Mouse (Mus musculus) midbrain, embryonic 11.5 days (tissue): Measurements from ENCODE around the gene Arhgef33. TPM values are rescaled to one million over a fixed set of nuclear protein-coding genes. Genes with fewer than 3 reads are reported as not detected.
"Not testable (repeated sequence)": the region's sequence is repeated elsewhere in the genome, so short reads cannot be mapped to it uniquely, and the experiment has no call there.

Source experiments
- ATAC-seq: fragments of 200-750 bp; cut with Nextera tagmentation; 2 replicates; pipeline ENCODE4 v1.8.0; 2017; ENCODE audit warnings: moderate TSS enrichment, moderate library complexity; ENCODE audit not compliant: low FRiP score
- DNase-seq: peaks from one replicate; pipeline ENCODE4 v3.0.0; 2015; ENCODE audit warnings: low spot score; ENCODE audit errors: missing footprints
- H3K27ac ChIP-seq: fragments of 300-500 bp; sonication (generic); 2 replicates; pipeline ENCODE4 v1.5.1; 2014; ENCODE audit warnings: low read depth, low read length
- H3K27me3 ChIP-seq: fragments of 300-500 bp; sonication (generic); 2 replicates; pipeline ENCODE4 v1.6.1; 2014; ENCODE audit warnings: mild to moderate bottlenecking, low read length, moderate library complexity, mixed read lengths; ENCODE audit not compliant: control insufficient read depth, insufficient read depth
- H3K36me3 ChIP-seq: fragments of 300-500 bp; sonication (generic); 2 replicates; pipeline ENCODE4 v1.6.1; 2014; ENCODE audit warnings: mild to moderate bottlenecking, low read length, moderate library complexity, mixed read lengths; ENCODE audit not compliant: control insufficient read depth, insufficient read depth
- H3K4me1 ChIP-seq: fragments of 300-500 bp; sonication (generic); 2 replicates; pipeline ENCODE4 v1.6.1; 2014; ENCODE audit warnings: low read length; ENCODE audit not compliant: control insufficient read depth, insufficient read depth
- H3K4me2 ChIP-seq: fragments of 300-500 bp; sonication (generic); 2 replicates; pipeline ENCODE4 v1.6.1; 2014; ENCODE audit warnings: mild to moderate bottlenecking, moderate library complexity
- H3K4me3 ChIP-seq: fragments of 300-500 bp; sonication (generic); 2 replicates; pipeline ENCODE4 v1.5.1; 2014; ENCODE audit warnings: low read depth, low read length
- H3K9ac ChIP-seq: fragments of 300-500 bp; sonication (generic); 2 replicates; pipeline ENCODE4 v1.6.1; 2014; ENCODE audit warnings: low read length
- H3K9me3 ChIP-seq: fragments of 300-500 bp; sonication (generic); 2 replicates; pipeline ENCODE4 v1.6.1; 2016; ENCODE audit warnings: low read length; ENCODE audit not compliant: control insufficient read depth
- WGBS: fragments of 180-500 bp; shearing (Covaris S2); extraction: QIAGEN DNeasy Blood & Tissue Kit; methylation state at CpG from one replicate; pipeline ENCODE4 v1.1.7; 2014; 5-methylcytosine and 5-hydroxymethylcytosine counted together
- polyA plus RNA-seq: library from polyadenylated mRNA; unstranded; fragments of >200 nt; fragmentation: Nextera tagmentation; extraction: Ambion mirVana; gene quantifications from 2 replicates; pipeline ENCODE4 v1.2.1, GENCODE M21; 2014

The Arhgef33 gene
- polyA plus RNA-seq: 0.57 and 0.98 TPM in 2 replicates

DNA sequence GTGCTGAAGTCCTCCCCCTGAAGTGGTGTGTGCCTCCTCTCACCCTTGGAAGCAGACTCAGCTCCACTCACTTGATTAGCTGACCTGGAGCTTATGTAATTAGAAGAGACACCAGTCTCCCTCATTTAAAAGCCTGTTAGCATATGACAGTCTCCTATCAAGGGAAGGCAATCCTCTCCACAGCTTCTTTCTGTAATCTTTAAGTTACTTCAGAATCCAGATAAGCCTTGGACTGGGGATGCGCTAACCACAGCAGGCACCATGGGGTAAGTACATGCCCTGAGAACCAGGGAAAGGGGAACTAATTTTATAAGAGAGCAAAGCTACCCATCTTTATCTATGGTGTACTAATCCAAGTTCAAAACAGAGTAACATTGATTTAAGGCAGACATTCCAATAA is at the start of gene Arhgef33:
TSS of gene Arhgef33 (plus strand) at position 157 of the 400 bp plus-strand sequence.
- Histone ChIP-seq H3K9ac (no peak within 1 kb of the TSS), H3K36me3 (no peaks in the 10 kb centered on the region), H3K4me2 (no peak within 1 kb of the TSS), H3K4me3 (no peak within 1 kb of the TSS), H3K27me3 (no peaks in the 10 kb centered on the region), H3K4me1 (no peaks in the 10 kb centered on the region), H3K9me3 (no peaks in the 10 kb centered on the region), H3K27ac (no peak within 1 kb of the TSS)
- 97% methylated on average over 1 of the region's 1 CpGs for WGBS
- no peak for DNase-seq
- no peak for ATAC-seq

DNA sequence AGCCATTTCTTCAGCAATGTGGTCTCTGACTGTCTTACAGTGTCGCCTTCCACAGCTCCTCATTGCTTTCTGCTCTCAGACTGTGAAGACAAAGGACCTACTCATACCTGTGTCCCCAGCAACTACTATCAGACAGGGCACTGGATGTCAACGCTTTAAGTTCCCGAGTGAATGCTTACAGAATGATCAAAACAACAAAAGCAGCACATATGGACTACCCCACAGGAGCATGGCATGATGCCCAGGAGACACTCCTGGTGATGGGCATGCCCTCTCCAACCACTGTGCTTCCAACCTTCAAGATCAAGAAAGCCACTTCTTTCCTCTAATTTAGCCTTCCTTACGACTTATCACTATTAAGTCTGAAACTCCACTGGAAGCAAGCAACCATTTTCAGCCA is 40.1 kb upstream of the Arhgef33 start:
- H3K4me3 ChIP-seq: no peak overlapping the region
- H3K4me2 ChIP-seq: no peak overlapping the region
- H3K36me3 ChIP-seq: peaks cover 23% of the 10 kb centered on the region
- ATAC-seq: no peak
- peak; percentile 37 for DNase-seq
- H3K4me1 ChIP-seq: no peaks in the 10 kb centered on the region
- no peak overlapping the region for H3K27ac ChIP-seq
- 91% methylated on average over 4 of the region's 4 CpGs for WGBS
- H3K9me3 ChIP-seq: no peaks in the 10 kb centered on the region
- H3K27me3 ChIP-seq: no peaks in the 10 kb centered on the region
- H3K9ac ChIP-seq: no peak overlapping the region

DNA sequence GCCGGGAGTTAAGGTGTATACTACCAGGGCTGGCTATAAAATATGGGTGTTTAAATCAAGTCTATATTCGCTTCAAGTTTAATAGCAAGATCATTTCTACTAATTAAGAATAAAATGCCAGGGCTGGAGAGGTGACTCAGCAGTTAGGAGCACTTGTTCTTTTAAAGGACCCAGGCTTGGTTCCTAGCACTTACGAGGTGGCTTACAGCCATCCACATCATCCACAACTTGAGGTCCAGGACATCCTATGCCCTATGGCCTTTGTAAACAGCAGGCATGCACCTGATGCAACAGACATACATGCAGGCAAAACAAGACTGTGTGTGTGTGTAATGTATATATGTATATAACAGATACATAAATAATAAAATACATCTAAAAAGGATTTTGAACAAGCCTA is 39.1 kb upstream of the Arhgef33 start:
- Histone ChIP-seq H3K36me3 (peaks cover 21% of the 10 kb centered on the region), H3K27me3 (no peaks in the 10 kb centered on the region), H3K4me3 (no peak overlapping the region), H3K9me3 (no peaks in the 10 kb centered on the region), H3K27ac (no peak overlapping the region), H3K9ac (no peak overlapping the region), H3K4me2 (no peak overlapping the region), H3K4me1 (no peaks in the 10 kb centered on the region)
- DNase-seq: peak; percentile 72
- 97% methylated on average over 3 of the region's 3 CpGs for WGBS
- ATAC-seq: no peak

DNA sequence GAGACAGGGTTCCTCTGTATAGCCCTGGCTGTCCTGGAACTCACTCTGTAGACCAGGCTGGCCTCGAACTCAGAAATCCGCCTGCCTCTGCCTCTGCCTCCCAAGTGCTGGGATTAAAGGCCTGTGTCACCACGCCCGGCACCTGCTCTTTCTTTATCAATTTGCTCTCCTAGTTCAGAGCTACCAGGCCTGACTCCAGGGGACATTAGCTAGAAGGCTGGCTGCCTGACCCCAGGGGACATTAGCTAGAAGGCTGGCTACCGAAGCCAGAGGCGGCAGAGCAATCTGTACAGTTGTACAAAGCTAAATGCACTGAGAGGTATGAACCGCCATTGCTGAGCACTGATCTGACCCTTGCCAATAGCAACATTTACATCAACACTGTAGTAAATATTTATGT is 36.6 kb upstream of the Arhgef33 start:
- peaks cover 19% of the 10 kb centered on the region for H3K36me3 ChIP-seq
- WGBS: 93% methylated on average over 7 of the region's 7 CpGs
- peak; percentile 65 for DNase-seq
- not testable (repeated sequence) for H3K27ac ChIP-seq, H3K27me3 ChIP-seq, H3K4me3 ChIP-seq, H3K9ac ChIP-seq, ATAC-seq, H3K4me1 ChIP-seq, H3K4me2 ChIP-seq, H3K9me3 ChIP-seq

DNA sequence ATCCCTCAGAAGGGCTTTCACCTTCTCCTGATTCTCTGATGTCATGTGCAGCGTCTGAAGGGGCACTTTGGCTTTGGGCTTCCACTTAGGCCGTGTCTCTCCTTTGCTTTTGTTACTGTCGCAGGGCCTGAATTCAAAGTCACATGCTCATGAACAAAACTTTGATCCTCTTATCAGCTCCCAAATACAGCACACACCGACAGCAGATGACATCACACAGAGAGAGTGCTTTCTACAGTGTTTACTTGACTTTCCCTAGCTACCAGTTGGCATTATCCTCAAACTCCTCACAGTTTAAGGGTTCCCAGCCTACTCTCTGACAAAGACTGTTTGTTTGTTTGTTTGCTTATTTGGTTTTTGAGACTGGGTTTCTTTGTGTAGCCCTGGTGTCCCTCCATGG is 29.0 kb upstream of the Arhgef33 start:
- 91% methylated on average over 4 of the region's 4 CpGs for WGBS
- Histone ChIP-seq H3K4me2 (no peak overlapping the region), H3K4me3 (no peak overlapping the region), H3K27ac (no peak overlapping the region), H3K9ac (no peak overlapping the region), H3K27me3 (no peaks in the 10 kb centered on the region), H3K9me3 (no peaks in the 10 kb centered on the region), H3K4me1 (no peaks in the 10 kb centered on the region), H3K36me3 (peaks cover 4% of the 10 kb centered on the region; the same call in 1 of the 2 replicates)
- DNase-seq: peak; percentile 60
- no peak for ATAC-seq

DNA sequence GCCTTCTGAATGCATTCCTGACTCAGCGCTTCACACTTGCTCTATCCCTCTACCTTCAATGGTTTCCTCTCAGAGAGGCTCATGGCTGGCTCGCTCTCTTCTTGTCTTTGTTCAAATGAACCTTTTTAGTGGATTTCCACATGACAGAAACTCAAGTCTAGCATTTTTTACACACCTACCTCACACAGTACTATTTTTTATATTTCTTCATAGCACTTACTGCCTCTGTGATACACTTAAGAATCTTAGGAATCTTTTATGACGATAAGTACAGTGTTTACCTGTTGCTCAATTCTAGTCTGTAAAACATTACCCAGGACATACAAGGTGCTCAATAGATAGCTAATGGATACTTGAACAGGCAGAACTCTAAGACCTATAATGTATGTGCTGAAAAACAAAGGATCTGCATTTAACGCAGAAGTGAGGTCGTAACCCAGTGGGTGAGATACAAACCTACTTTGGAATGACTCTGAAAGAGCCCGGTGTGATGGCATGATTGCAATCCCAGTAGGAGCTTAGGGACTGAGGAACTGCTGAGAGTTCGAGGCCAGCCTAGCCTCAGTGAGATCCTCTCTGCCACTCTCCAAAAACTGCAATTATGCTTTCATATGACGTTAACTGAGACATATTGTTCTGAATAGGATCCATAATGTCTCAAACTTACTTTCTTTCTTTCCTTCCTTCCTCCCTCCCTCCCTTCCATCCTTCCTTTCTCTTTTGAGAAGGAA is 27.7 kb upstream of the Arhgef33 start:
- no peaks in the 10 kb centered on the region for H3K4me1 ChIP-seq
- H3K36me3 ChIP-seq: peaks cover 2% of the 10 kb centered on the region; the same call in 1 of the 2 replicates
- ATAC-seq (no peak), DNase-seq (peak; percentile 70)
- H3K27ac ChIP-seq: no peak overlapping the region
- H3K27me3 ChIP-seq: no peaks in the 10 kb centered on the region
- no peaks in the 10 kb centered on the region for H3K9me3 ChIP-seq
- H3K4me2 ChIP-seq: no peak overlapping the region
- no peak overlapping the region for H3K9ac ChIP-seq
- WGBS: 93% methylated on average over 8 of the region's 8 CpGs
- no peak overlapping the region for H3K4me3 ChIP-seq

DNA sequence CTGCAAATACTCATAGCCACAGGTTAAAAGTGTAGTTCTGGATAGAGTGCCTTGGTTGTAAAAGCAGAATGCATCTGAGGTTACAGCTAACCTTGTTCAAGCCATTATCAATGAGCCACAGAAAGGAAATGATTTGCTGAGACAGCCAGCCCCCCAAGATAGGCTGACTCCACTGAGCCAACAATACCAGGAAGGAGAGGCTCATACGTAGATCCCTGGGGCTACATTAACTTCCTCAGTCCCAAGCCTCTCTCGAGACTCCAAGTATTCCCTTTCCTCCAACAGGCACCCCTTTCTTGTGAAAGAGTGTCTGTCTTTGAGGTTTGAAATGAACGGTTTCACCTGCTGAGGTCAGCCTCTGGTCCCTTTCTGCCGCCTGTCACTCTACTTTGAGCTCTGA is 22.8 kb upstream of the Arhgef33 start:
- Histone ChIP-seq H3K4me2 (no peak overlapping the region), H3K36me3 (no peaks in the 10 kb centered on the region; the same call in 1 of the 2 replicates), H3K27ac (no peak overlapping the region), H3K4me3 (no peak overlapping the region), H3K4me1 (peaks cover 11% of the 10 kb centered on the region), H3K9me3 (no peaks in the 10 kb centered on the region), H3K9ac (no peak overlapping the region), H3K27me3 (no peaks in the 10 kb centered on the region)
- 84% methylated on average over 4 of the region's 4 CpGs for WGBS
- DNase-seq (peak; percentile 54), ATAC-seq (no peak)

DNA sequence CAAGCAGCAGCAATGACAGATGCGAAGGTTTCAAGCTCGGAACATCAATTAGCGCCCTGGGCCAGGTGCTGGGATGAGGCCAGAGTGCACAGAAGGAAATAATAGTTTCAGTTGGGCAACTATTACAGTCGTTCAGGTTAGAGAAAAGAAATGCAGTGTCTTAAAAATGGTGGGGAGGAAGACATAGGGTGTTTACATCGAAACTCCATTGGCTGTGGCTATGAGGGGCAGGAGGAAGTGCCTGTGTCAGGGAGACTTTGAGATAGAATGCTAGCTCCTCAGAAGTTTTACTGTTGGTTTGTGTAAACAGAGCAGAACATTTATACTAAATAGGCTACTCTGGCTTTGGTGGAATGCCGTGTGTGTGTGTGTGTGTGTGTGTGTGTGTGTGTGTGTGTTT is 19.2 kb upstream of the Arhgef33 start:
- H3K36me3 ChIP-seq: no peaks in the 10 kb centered on the region
- H3K27ac ChIP-seq: no peak overlapping the region
- no peak overlapping the region for H3K9ac ChIP-seq
- no peaks in the 10 kb centered on the region for H3K27me3 ChIP-seq
- H3K4me3 ChIP-seq: no peak overlapping the region
- H3K4me2 ChIP-seq: no peak overlapping the region
- WGBS: 86% methylated on average over 6 of the region's 6 CpGs
- H3K4me1 ChIP-seq: peaks cover 11% of the 10 kb centered on the region
- ATAC-seq (no peak), DNase-seq (peak; percentile 47)
- no peaks in the 10 kb centered on the region for H3K9me3 ChIP-seq

DNA sequence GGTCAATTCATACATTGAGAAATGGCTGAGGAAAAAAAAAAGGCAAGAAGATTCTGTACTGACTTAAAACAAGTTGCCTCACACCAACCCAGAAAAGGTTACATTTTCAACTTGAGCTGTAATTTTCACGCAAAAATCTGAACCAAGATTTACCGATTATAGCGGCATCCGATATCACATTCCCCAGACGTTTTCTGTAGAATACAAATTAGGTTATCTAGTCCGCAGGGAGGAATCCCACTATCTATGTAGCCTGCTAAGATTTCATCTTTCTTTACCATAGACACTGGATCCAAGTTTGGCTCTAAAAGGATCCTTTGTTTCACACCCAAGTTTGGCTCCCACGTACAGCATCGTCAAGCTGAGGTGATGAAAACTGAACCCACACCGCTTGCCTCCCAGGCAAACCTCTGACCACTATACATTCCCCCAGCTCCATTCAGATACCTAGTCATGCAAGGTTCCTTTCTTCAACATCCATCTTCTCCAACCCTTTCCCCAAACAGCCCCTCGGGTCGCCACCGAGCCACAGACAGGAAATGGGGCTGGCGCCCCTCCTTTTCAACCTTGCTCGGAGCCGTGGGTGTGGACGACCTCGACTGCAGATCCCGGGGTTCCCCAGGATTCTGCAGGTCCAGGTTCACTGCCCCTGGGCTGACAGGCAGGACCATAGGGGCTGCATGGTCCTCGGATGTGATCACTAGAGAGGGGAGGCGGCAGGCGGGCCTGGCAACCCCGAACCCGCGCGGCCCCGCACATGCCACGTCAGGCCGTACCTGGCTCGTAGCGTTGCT is 17.7 kb upstream of the Arhgef33 start:
- under 1% methylated on average over 30 of the region's 30 CpGs for WGBS
- DNase-seq: peak; percentile 90
- Histone ChIP-seq H3K4me3 (peak overlapping the region; percentile 89), H3K27ac (peak overlapping the region; percentile 81), H3K4me2 (peak overlapping the region; percentile 80), H3K36me3 (no peaks in the 10 kb centered on the region), H3K9me3 (no peaks in the 10 kb centered on the region), H3K27me3 (no peaks in the 10 kb centered on the region), H3K9ac (peak overlapping the region; percentile 85), H3K4me1 (peaks cover 11% of the 10 kb centered on the region)
- ATAC-seq: no peak
